Mouse (Mus musculus) CD8-positive naive resting alpha-beta T cell, adult 2 months (primary cell): ENCODE data around the gene Mindy1.

Source experiments
- DNase-seq, 2 experiments: peaks; one replicate each; pipeline ENCODE4 v3.0.0; 2022; ENCODE audit warnings: low read depth in 2 of 2, low spot score in 2 of 2

Mindy1 gene

GRCm38 (mm10) chr3:95267855-95268254 is 13.3 kb upstream of the Mindy1 start:
- DNase-seq: no peak

- DNase-seq: no peak
Measured at GRCm38 (mm10) chr3:95269789-95270188, 11.4 kb upstream of the Mindy1 start.

- no peak for DNase-seq
Measured at GRCm38 (mm10) chr3:95270766-95271364, 10.3 kb upstream of the Mindy1 start.

GRCm38 (mm10) chr3:95273471-95273870 is 7.7 kb upstream of the Mindy1 start:
- no peak for DNase-seq

- DNase-seq: no peak
Measured at GRCm38 (mm10) chr3:95274453-95274852, 6.7 kb upstream of the Mindy1 start.

- no peak for DNase-seq
Measured at GRCm38 (mm10) chr3:95275161-95275560, 6.0 kb upstream of the Mindy1 start.

- no peak for DNase-seq
Measured at GRCm38 (mm10) chr3:95276428-95276934, 4.7 kb upstream of the Mindy1 start.

- DNase-seq: no peak
Measured at GRCm38 (mm10) chr3:95277149-95277551, 4.0 kb upstream of the Mindy1 start.

GRCm38 (mm10) chr3:95280747-95281146 is 398 bp upstream of the Mindy1 start:
- peak; percentile 3 to 11 for DNase-seq

GRCm38 (mm10) chr3:95282381-95282864 is 1.3 kb downstream of the Mindy1 start:
- DNase-seq: peak; percentile 11 to 27

- peak; percentile 16 to 31 for DNase-seq
Measured at GRCm38 (mm10) chr3:95282865-95283588, 1.9 kb downstream of the Mindy1 start.

- DNase-seq: no peak
Measured at GRCm38 (mm10) chr3:95283589-95283941, 2.4 kb downstream of the Mindy1 start.

- no peak for DNase-seq
Measured at GRCm38 (mm10) chr3:95284062-95284461, 2.9 kb downstream of the Mindy1 start.

GRCm38 (mm10) chr3:95284501-95285281 is 3.5 kb downstream of the Mindy1 start:
- no peak for DNase-seq

GRCm38 (mm10) chr3:95285390-95285789 is 4.2 kb downstream of the Mindy1 start:
- DNase-seq: no peak

- no peak for DNase-seq
Measured at GRCm38 (mm10) chr3:95286011-95286410, 4.9 kb downstream of the Mindy1 start.

- DNase-seq: no peak
Measured at GRCm38 (mm10) chr3:95286510-95286909, 5.4 kb downstream of the Mindy1 start.

GRCm38 (mm10) chr3:95287541-95287940 is 6.4 kb downstream of the Mindy1 start:
- DNase-seq: no peak

GRCm38 (mm10) chr3:95289419-95289818 is 8.3 kb downstream of the Mindy1 start:
- DNase-seq: no peak

- no peak for DNase-seq
Measured at GRCm38 (mm10) chr3:95290156-95290555, 9.0 kb downstream of the Mindy1 start.

- no peak for DNase-seq
Measured at GRCm38 (mm10) chr3:95291041-95291440, 9.9 kb downstream of the Mindy1 start.

GRCm38 (mm10) chr3:95292899-95293298 is 11.8 kb downstream of the Mindy1 start:
- DNase-seq: no peak
